Mouse (Mus musculus) intestine, embryonic 15.5 days (tissue): ENCODE data around the gene Ezh1. TPM values are rescaled to one million over a fixed set of nuclear protein-coding genes. Genes with fewer than 3 reads are reported as not detected.

Experiments
- ATAC-seq: fragments of 200-750 bp; cut with Nextera tagmentation; 2 replicates; pipeline ENCODE4 v1.8.0; 2017; ENCODE audit warnings: moderate TSS enrichment, moderate library complexity
- H3K27ac ChIP-seq: fragments of 300-500 bp; sonication (generic); 2 replicates; pipeline ENCODE4 v1.5.1; 2015; ENCODE audit warnings: mild to moderate bottlenecking, inconsistent platforms
- H3K27me3 ChIP-seq: fragments of 300-500 bp; sonication (generic); replicated peaks from 2 replicates; pipeline ENCODE4 v1.6.1; 2015; ENCODE audit warnings: inconsistent platforms
- H3K36me3 ChIP-seq: fragments of 300-500 bp; sonication (generic); 2 replicates; pipeline ENCODE4 v1.6.1; 2015; ENCODE audit warnings: inconsistent platforms
- H3K4me1 ChIP-seq: fragments of 300-500 bp; sonication (generic); replicated peaks from 2 replicates; pipeline ENCODE4 v1.6.1; 2015; ENCODE audit warnings: inconsistent platforms
- H3K4me2 ChIP-seq: fragments of 300-500 bp; sonication (generic); replicated peaks from 2 replicates; pipeline ENCODE4 v1.6.1; 2015; ENCODE audit warnings: mild to moderate bottlenecking, inconsistent platforms
- H3K4me3 ChIP-seq: fragments of 300-500 bp; sonication (generic); replicated peaks from 2 replicates; pipeline ENCODE4 v1.5.1; 2015; ENCODE audit warnings: inconsistent platforms
- H3K9ac ChIP-seq: fragments of 300-500 bp; sonication (generic); 2 replicates; pipeline ENCODE4 v1.6.1; 2015; ENCODE audit warnings: inconsistent platforms
- H3K9me3 ChIP-seq: fragments of 300-500 bp; sonication (generic); 2 replicates; pipeline ENCODE4 v1.6.1; 2016; ENCODE audit warnings: inconsistent platforms
- WGBS: fragments of 180-500 bp; shearing (Covaris S2); methylation state at CpG from one replicate; pipeline ENCODE4 v1.1.7; 2015; 5-methylcytosine and 5-hydroxymethylcytosine counted together
- polyA plus RNA-seq: library from polyadenylated mRNA; unstranded; fragments of >200 nt; fragmentation: Nextera tagmentation; extraction: Ambion mirVana; gene quantifications from 2 replicates; pipeline ENCODE4 v1.2.1, GENCODE M21; 2015

The Ezh1 gene
- polyA plus RNA-seq, 1 experiment from 2014 or later, result 16.3 TPM

- Histone ChIP-seq H3K4me3 (peak overlapping the region; percentile 69), H3K36me3 (no peaks in the 10 kb centered on the region), H3K4me1 (peaks cover 31% of the 10 kb centered on the region), H3K27ac (peak overlapping the region; percentile 33; the same call in 1 of the 2 replicates), H3K9ac (peak overlapping the region; percentile 70), H3K4me2 (peak overlapping the region; percentile 79), H3K27me3 (no peaks in the 10 kb centered on the region), H3K9me3 (no peaks in the 10 kb centered on the region)
- WGBS, result 18% methylated on average over 25 of the region's 25 CpGs
- ATAC-seq, result no peak
These were observed 765 bp downstream of the Ezh1 start for GRCm38 (mm10) chr11:101225331-101226064.

- Histone ChIP-seq H3K4me3 (no peak overlapping the region), H3K27me3 (no peaks in the 10 kb centered on the region), H3K36me3 (no peaks in the 10 kb centered on the region), H3K27ac (no peak overlapping the region), H3K9me3 (no peaks in the 10 kb centered on the region), H3K9ac (no peak overlapping the region), H3K4me2 (no peak overlapping the region), H3K4me1 (peaks cover 19% of the 10 kb centered on the region)
- 85% methylated on average over 3 of the region's 3 CpGs for WGBS
- ATAC-seq, result no peak
These were observed 1.9 kb downstream of the Ezh1 start for GRCm38 (mm10) chr11:101224337-101224736.

DNA sequence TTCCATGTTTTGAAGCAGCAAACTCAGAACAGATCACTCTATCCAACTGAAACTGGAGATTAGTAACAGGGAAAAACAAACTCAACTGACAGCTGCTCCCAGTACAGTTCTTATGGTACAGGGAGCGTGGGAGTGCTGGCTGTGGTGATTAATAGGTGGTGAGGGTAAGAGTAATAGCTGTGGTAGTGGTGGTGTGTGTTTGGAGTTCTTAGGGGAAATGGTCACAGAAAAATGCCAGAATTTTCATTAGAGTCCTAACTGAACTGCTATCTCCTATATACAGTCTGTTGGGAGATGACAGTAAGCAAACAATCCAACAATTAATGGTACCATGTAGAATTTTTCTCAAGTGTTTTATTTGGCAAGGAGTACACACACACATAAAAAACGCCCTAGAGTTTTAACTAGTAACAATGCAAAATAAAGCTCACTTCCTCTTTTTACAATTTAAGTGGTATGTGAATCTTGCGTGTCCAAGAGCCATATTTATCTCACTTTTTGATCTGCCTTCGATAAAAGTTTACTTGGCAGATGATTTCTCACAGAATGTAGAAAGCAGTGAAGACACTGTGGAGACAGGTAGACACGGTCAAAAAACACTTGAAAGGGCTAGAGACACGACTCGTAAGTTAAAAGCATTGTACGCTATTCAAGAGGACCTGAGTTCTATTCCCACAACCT is 4.8 kb downstream of the Ezh1 start:
- WGBS, result 68% methylated on average over 8 of the region's 8 CpGs
- no peak overlapping the region for H3K4me3 ChIP-seq
- no peak for ATAC-seq

GRCm38 (mm10) chr11:101220853-101221252 is 5.4 kb downstream of the Ezh1 start:
- H3K4me1 ChIP-seq, result peaks cover 16% of the 10 kb centered on the region
- H3K4me2 ChIP-seq, result no peak overlapping the region
- H3K9ac ChIP-seq, result no peak overlapping the region
- peak overlapping the region; percentile 55 for H3K27ac ChIP-seq
- peak; percentile 65; the same call in 1 of the 2 replicates for ATAC-seq
- 26% methylated on average over 2 of the region's 2 CpGs for WGBS
- no peaks in the 10 kb centered on the region for H3K27me3 ChIP-seq
- no peak overlapping the region for H3K4me3 ChIP-seq
- H3K9me3 ChIP-seq, result no peaks in the 10 kb centered on the region
- H3K36me3 ChIP-seq, result 0 out of 2 replicates have a peak, but pooled peaks cover 4% of the 10 kb centered on the region

More for the DNA sequence above, 4.8 kb downstream of the Ezh1 start:
- Histone ChIP-seq H3K27ac (peak overlapping the region; percentile 55; the same call in 1 of the 2 replicates), H3K27me3 (no peaks in the 10 kb centered on the region), H3K4me2 (no peak overlapping the region), H3K9me3 (no peaks in the 10 kb centered on the region), H3K9ac (no peak overlapping the region), H3K36me3 (0 out of 2 replicates have a peak, but pooled peaks cover under 1% of the 10 kb centered on the region), H3K4me1 (peaks cover 17% of the 10 kb centered on the region)

GRCm38 (mm10) chr11:101218436-101219055 is 7.7 kb downstream of the Ezh1 start:
- Histone ChIP-seq H3K9me3 (no peaks in the 10 kb centered on the region), H3K27ac (no peak overlapping the region), H3K4me2 (no peak overlapping the region), H3K27me3 (no peaks in the 10 kb centered on the region), H3K4me1 (0 out of 2 replicates have a peak, but pooled peaks cover 5% of the 10 kb centered on the region), H3K9ac (no peak overlapping the region), H3K36me3 (peaks cover 7% of the 10 kb centered on the region; the same call in 1 of the 2 replicates), H3K4me3 (no peak overlapping the region)
- ATAC-seq, result no peak
- 88% methylated on average over 10 of the region's 10 CpGs for WGBS

- H3K4me1 ChIP-seq, result 0 out of 2 replicates have a peak, but pooled peaks cover 5% of the 10 kb centered on the region
- no peak overlapping the region for H3K27ac ChIP-seq
- no peak overlapping the region for H3K4me2 ChIP-seq
- WGBS, result 92% methylated on average over 5 of the region's 5 CpGs
- no peak overlapping the region for H3K4me3 ChIP-seq
- H3K36me3 ChIP-seq, result peaks cover 12% of the 10 kb centered on the region; the same call in 1 of the 2 replicates
- H3K9ac ChIP-seq, result no peak overlapping the region
- ATAC-seq, result no peak
- H3K27me3 ChIP-seq, result no peaks in the 10 kb centered on the region
- H3K9me3 ChIP-seq, result no peaks in the 10 kb centered on the region
These were observed 9.3 kb downstream of the Ezh1 start for GRCm38 (mm10) chr11:101216936-101217335.

- Histone ChIP-seq H3K36me3 (peaks cover 22% of the 10 kb centered on the region), H3K9ac (no peak overlapping the region), H3K9me3 (no peaks in the 10 kb centered on the region), H3K4me1 (no peaks in the 10 kb centered on the region), H3K4me3 (no peak overlapping the region), H3K4me2 (no peak overlapping the region), H3K27me3 (no peaks in the 10 kb centered on the region), H3K27ac (no peak overlapping the region)
- WGBS, result 30% methylated on average over 3 of the region's 3 CpGs
- peak; percentile 71 for ATAC-seq
These were observed 14.3 kb downstream of the Ezh1 start for GRCm38 (mm10) chr11:101211970-101212369.

GRCm38 (mm10) chr11:101200986-101201385 is 25.3 kb downstream of the Ezh1 start:
- H3K4me2 ChIP-seq, result no peak overlapping the region
- H3K9ac ChIP-seq, result no peak overlapping the region
- peaks cover 45% of the 10 kb centered on the region for H3K36me3 ChIP-seq
- WGBS, result 17% methylated on average over 7 of the region's 7 CpGs
- H3K27ac ChIP-seq, result no peak overlapping the region
- no peaks in the 10 kb centered on the region for H3K27me3 ChIP-seq
- H3K4me3 ChIP-seq, result no peak overlapping the region
- H3K4me1 ChIP-seq, result no peaks in the 10 kb centered on the region
- ATAC-seq, result no peak
- no peaks in the 10 kb centered on the region for H3K9me3 ChIP-seq

DNA sequence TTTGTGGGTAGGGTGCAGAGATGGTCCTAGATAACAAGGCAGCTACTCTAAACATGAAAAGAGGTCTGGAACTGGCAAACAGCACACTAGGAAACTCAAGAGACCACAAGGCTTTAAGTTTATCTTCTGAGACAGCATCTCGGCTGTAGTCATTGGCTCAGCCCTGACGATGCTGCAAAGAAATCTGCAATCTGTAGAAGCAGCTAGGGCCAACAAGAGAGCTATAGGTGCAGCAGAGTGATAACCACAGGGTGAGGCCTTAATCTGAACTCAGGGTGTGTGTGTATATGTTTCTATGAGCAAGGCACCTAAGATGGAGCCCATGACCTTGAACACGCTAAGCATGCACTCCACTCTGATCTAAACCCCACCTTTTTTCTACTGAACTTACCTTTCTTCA is 26.7 kb downstream of the Ezh1 start:
- 79% methylated on average over 3 of the region's 3 CpGs for WGBS
- peaks cover 39% of the 10 kb centered on the region for H3K36me3 ChIP-seq

DNA sequence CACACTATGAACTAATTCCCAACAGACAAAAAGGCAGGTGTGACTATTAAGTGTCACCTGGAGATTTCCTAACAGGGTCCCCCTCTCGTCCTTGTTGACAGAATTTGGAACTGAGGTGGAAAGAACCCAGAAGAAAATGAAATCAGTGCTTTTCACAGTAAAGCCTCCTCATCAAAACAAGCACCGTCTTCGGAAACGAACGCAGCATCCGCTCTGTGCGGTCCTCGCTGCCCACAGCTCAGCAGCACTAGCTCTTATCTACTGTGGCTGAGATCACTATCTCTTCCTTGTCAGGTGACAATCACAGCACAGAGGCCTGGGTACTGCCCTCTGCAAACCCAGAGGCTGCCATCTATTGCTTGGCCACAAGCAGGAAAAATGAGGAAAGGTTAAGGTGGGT is 30.1 kb downstream of the Ezh1 start:
- no peak overlapping the region for H3K27ac ChIP-seq
- WGBS, result 88% methylated on average over 8 of the region's 8 CpGs
- H3K4me1 ChIP-seq, result 0 out of 2 replicates have a peak, but pooled peaks cover 4% of the 10 kb centered on the region
- no peak for ATAC-seq
- no peak overlapping the region for H3K4me2 ChIP-seq
- H3K4me3 ChIP-seq, result no peak overlapping the region
- no peaks in the 10 kb centered on the region for H3K27me3 ChIP-seq
- H3K9me3 ChIP-seq, result no peaks in the 10 kb centered on the region
- peaks cover 35% of the 10 kb centered on the region for H3K36me3 ChIP-seq
- no peak overlapping the region for H3K9ac ChIP-seq

More for the DNA sequence above, 26.7 kb downstream of the Ezh1 start:
- H3K27ac ChIP-seq, result no peak overlapping the region
- no peaks in the 10 kb centered on the region for H3K9me3 ChIP-seq
- H3K4me1 ChIP-seq, result no peaks in the 10 kb centered on the region
- no peak overlapping the region for H3K9ac ChIP-seq
- H3K27me3 ChIP-seq, result no peaks in the 10 kb centered on the region
- H3K4me2 ChIP-seq, result no peak overlapping the region
- no peak for ATAC-seq
- H3K4me3 ChIP-seq, result no peak overlapping the region

DNA sequence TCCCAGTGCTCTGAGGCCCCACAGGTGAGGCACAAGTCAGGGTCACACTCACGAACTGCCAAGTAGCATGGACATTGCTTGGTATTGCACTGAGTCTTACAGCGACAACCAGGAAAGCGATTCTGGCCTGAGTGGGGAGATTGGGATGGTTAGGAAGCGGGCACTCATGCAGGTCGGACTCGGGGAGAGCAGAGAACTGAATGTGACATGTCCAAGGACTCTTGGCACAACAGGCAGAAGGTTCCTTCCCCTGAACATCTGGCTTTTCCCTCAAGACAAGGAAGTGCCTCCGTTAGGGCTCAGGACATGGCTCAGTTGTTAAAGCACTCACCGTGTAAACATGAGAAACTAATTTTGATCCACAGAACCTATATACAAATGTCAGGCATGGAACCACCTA is 30.7 kb downstream of the Ezh1 start:
- WGBS, result 84% methylated on average over 8 of the region's 8 CpGs
- H3K36me3 ChIP-seq, result peaks cover 34% of the 10 kb centered on the region
- H3K4me1 ChIP-seq, result peaks cover 9% of the 10 kb centered on the region
- no peak overlapping the region for H3K4me3 ChIP-seq
- no peak for ATAC-seq
- H3K9me3 ChIP-seq, result no peaks in the 10 kb centered on the region
- no peaks in the 10 kb centered on the region for H3K27me3 ChIP-seq
- H3K9ac ChIP-seq, result no peak overlapping the region
- H3K27ac ChIP-seq, result no peak overlapping the region
- no peak overlapping the region for H3K4me2 ChIP-seq

DNA sequence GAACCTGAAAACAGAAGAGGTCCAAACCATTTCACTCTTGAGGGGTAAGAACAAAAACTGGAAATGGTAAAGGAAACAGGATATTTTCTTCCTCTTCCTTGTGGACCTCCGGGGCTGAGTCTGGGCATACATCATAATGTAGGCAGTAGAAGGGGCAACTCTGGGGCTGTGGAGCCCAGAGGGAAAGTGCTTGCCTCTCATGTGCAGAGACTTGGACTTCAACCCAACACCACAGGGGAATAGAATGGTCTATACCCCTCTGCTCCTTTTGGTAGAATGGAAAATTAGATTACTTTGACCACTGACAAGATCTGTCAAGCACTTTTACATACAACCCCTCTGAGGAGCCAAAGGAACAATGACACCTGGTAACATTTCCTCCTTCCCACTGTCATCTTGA is 31.2 kb downstream of the Ezh1 start:
- Histone ChIP-seq H3K4me1 (peaks cover 13% of the 10 kb centered on the region), H3K9ac (no peak overlapping the region), H3K9me3 (no peaks in the 10 kb centered on the region), H3K4me2 (no peak overlapping the region), H3K4me3 (no peak overlapping the region), H3K27ac (no peak overlapping the region), H3K36me3 (peaks cover 32% of the 10 kb centered on the region), H3K27me3 (no peaks in the 10 kb centered on the region)
- WGBS, result 91% methylated on average over 1 of the region's 1 CpGs
- no peak for ATAC-seq
